Mouse (Mus musculus) CD8-positive naive resting alpha-beta T cell, adult 57 days (primary cell): ENCODE data around the gene Vmn2r14. TPM values are rescaled to one million over a fixed set of nuclear protein-coding genes. Genes with fewer than 3 reads are reported as not detected.

ENCODE experiments used
- total RNA-seq: library from RNA; stranded (reverse); gene quantifications from one replicate; pipeline ENCODE4 v1.2.4, GENCODE M21; 2023

Vmn2r14 gene
- not detected for total RNA-seq

DNA sequence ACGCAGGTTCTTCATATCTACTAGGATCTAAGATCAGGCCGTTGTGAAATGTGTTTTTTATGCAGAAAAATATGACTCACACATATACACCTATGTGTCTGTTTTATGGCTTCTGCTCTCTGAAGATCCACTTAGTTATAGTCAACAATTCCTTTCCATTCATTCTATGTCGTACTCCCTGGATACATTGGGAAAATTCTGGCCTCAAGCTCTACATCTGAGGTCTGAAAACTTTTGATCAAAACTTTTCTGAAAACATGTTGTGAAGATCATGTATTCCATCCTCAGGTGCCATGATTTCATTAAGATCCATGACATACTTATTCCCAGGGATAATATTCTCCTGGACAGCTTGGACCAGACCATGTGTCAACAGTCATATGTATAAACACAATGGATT is at the start of gene Vmn2r14:
Vmn2r14 (minus strand) TSS at position 101 of the 400 bp plus-strand sequence.

DNA sequence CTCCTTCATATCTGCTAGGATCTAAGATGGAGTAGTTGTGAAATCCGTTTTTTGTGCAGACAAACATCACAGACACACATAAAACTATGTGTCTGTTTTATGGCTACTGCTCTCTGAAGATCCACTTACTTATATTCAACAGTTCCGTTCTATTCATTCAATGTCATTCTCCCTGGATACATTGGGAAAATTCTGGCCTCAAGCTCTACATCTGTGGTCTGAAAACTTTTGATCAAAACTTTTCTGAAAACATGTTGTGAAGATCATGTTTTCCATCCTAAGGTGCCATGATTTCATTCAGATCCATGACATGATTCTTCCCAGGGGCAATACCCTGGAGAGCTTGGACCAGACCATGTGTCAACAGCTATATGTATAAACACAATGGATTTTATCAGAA is 32.4 kb downstream of the Vmn2r14 start, which contains the start of gene Vmn2r13:
Vmn2r13 (minus strand) TSS at position 101 of the 400 bp plus-strand sequence.

Other genes with a start within 250 kb of the Vmn2r14 start
- gene Vmn2r10, start 218.2 kb downstream of the Vmn2r14 start, total RNA-seq = not detected
- not detected for gene Vmn2r11, start 165.1 kb downstream of the Vmn2r14 start, total RNA-seq
- not detected for gene Vmn2r12, start 126.8 kb downstream of the Vmn2r14 start, total RNA-seq
- gene Vmn2r13, start 32.5 kb downstream of the Vmn2r14 start, total RNA-seq = not detected
- gene Vmn2r15, start 72.9 kb upstream of the Vmn2r14 start, total RNA-seq = not detected
- gene Vmn2r16, start 105.5 kb upstream of the Vmn2r14 start, total RNA-seq = not detected
- not detected for gene Vmn2r17, start 195.0 kb upstream of the Vmn2r14 start, total RNA-seq